Mouse (Mus musculus): ENCODE measurements around the gene Acp1. TPM values are rescaled to one million over a fixed set of nuclear protein-coding genes. Genes with fewer than 3 reads are reported as not detected.

Gene Acp1
- polyA plus RNA-seq (2014; fragmentation: Nextera tagmentation; extraction: Ambion mirVana), result 189 and 194 TPM in 2 replicates

DNA sequence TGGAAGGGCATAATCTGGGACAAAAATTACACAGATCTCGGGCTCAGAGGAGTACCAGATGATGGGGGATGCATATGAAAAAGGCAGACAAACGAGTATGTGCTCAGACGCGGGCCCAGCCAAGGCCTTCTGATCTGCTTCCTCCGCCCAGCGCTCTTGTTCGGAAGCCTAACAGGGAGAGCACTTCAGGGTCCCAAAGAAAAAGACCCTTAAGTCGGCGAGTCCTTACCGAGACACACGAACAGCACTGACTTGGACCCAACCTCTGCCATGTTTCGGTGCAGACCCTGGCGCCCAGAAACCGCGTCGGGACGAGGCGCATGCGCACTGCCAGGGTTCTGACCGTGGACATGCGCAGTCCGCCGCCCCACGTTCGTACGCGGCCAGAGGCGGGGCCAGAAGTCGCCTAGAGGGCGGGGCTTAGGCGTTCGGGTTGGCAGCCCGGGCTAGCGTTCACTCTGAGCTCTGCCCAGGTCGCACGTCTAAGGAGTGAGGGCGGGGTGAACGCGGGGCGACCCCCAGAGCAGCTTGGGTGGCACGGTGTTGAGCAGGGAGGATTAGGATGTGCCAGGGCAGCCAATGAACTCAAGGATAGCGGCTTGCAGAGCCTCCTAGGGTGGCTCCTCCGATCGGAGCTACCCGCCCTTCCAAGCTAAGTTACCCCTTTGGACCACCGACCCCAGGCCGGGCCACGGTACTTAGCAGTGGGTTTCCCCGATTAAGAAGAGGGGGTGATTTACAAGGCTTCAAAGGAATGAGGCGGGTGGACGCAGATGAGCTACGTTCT is at the start of gene Acp1, which contains the start of gene Sh3yl1:
Gene Acp1, minus strand, starts transcription at position 329 of the 787 bp plus-strand sequence.
Gene Sh3yl1, plus strand, starts transcription at position 408 of the 787 bp plus-strand sequence.
- Histone ChIP-seq H3K9ac (ENCODE audit: low read length) (peak within 1 kb of the TSS; percentile 73), H3K27ac (ENCODE audit: low read depth, low read length) (no peak within 1 kb of the TSS), H3K4me1 (ENCODE audit: control insufficient read depth, insufficient read depth, low read length) (peaks cover 6% of the 10 kb centered on the region), H3K4me3 (ENCODE audit: low read depth, low read length) (peak within 1 kb of the TSS; percentile 74), H3K4me2 (ENCODE audit: low read depth) (peak within 1 kb of the TSS; percentile 86), H3K27me3 (ENCODE audit: control insufficient read depth, insufficient read depth, low read length) (no peaks in the 10 kb centered on the region), H3K9me3 (ENCODE audit: control insufficient read depth, low read length) (no peaks in the 10 kb centered on the region), H3K36me3 (ENCODE audit: control insufficient read depth, insufficient read depth, low read length) (no peaks in the 10 kb centered on the region)
- ATAC-seq (ENCODE audit: insufficient read depth, low FRiP score, low TSS enrichment) (peak; percentile 96), DNase-seq (ENCODE audit: low spot score) (peak; percentile 96)
- WGBS, result under 1% methylated on average over 51 of the region's 52 CpGs

DNA sequence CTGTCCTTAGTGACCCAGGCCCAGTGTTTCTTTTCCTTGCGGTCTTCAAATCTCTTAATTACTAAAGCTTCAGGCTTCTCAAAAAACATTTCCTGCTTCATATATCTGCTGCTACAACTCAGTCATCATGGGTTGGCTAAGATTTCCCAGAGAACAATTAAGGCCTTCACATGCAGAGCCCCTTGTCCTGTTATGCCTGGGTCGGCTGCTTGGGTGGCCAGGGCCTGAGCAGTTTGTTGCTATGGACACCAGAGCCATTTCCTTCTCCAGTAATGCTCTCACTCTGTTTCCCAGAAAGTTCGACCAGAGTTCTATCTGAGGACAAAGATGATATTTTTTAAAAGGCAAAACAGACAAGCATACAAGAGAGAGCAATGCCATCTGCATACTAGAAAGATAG is 32.8 kb upstream of the Acp1 start:
- ATAC-seq (ENCODE audit: insufficient read depth, low FRiP score, low TSS enrichment) (no peak), DNase-seq (ENCODE audit: low spot score) (peak; percentile 12)
- WGBS, result 49% methylated on average over 3 of the region's 3 CpGs
- no peak overlapping the region for H3K9ac ChIP-seq (ENCODE audit: low read length)
- no peak overlapping the region for H3K4me3 ChIP-seq (ENCODE audit: low read depth, low read length)
- no peak overlapping the region for H3K27ac ChIP-seq (ENCODE audit: low read depth, low read length)
- no peaks in the 10 kb centered on the region for H3K9me3 ChIP-seq (ENCODE audit: control insufficient read depth, low read length)
- H3K4me1 ChIP-seq (ENCODE audit: control insufficient read depth, insufficient read depth, low read length), result no peaks in the 10 kb centered on the region
- H3K36me3 ChIP-seq (ENCODE audit: control insufficient read depth, insufficient read depth, low read length), result no peaks in the 10 kb centered on the region
- no peaks in the 10 kb centered on the region for H3K27me3 ChIP-seq (ENCODE audit: control insufficient read depth, insufficient read depth, low read length)
- no peak overlapping the region for H3K4me2 ChIP-seq (ENCODE audit: low read depth)

DNA sequence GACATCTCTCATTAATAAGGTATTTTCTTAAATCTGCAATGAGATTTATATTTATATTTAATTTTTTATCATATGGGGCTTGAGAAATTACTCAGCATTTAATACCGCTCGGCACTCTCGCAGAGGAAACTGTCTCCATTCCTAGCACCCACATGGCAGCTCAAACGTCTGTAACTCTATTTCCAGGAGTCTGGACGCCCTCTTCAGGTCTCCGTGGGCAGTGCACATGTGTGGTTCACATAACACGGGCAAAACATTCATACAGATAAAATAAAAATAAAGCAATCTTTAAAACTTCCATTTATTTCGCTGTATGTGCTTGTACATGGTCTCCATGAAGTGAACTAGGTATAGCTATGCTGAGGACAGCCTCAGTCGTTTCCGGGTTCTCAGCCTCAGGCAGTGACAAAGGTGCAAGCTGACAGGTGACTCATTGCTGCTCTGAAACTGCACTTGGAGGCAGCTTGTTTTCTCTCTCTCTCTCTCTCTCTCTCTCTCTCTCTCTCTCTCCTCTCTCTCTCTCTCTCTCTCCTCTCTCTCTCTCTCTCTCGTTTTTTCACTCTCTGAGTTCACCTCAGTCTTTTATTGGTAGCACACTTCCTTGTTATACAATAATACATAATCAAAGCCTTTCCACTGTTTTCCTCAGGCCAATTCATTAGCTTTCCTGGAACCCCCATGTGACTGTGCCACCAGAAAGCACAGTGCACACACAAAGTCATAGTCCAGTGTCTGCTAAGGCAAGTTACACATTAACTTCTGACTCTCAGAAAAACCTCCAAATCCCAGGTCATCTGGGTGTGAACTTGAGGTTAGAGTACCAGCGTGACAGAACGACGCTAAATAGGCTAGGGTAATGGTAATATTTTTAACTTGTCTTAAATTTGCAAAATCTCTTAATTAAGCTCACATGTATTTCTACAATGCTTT is 31.9 kb upstream of the Acp1 start:
- no peak overlapping the region for H3K4me2 ChIP-seq (ENCODE audit: low read depth)
- H3K36me3 ChIP-seq (ENCODE audit: control insufficient read depth, insufficient read depth, low read length), result no peaks in the 10 kb centered on the region
- no peak for ATAC-seq (ENCODE audit: insufficient read depth, low FRiP score, low TSS enrichment)
- H3K27me3 ChIP-seq (ENCODE audit: control insufficient read depth, insufficient read depth, low read length), result no peaks in the 10 kb centered on the region
- no peak overlapping the region for H3K9ac ChIP-seq (ENCODE audit: low read length)
- H3K9me3 ChIP-seq (ENCODE audit: control insufficient read depth, low read length), result no peaks in the 10 kb centered on the region
- H3K27ac ChIP-seq (ENCODE audit: low read depth, low read length), result no peak overlapping the region
- H3K4me3 ChIP-seq (ENCODE audit: low read depth, low read length), result no peak overlapping the region
- no peak for DNase-seq (ENCODE audit: low spot score)
- WGBS, result 83% methylated on average over 14 of the region's 14 CpGs
- H3K4me1 ChIP-seq (ENCODE audit: control insufficient read depth, insufficient read depth, low read length), result no peaks in the 10 kb centered on the region

DNA sequence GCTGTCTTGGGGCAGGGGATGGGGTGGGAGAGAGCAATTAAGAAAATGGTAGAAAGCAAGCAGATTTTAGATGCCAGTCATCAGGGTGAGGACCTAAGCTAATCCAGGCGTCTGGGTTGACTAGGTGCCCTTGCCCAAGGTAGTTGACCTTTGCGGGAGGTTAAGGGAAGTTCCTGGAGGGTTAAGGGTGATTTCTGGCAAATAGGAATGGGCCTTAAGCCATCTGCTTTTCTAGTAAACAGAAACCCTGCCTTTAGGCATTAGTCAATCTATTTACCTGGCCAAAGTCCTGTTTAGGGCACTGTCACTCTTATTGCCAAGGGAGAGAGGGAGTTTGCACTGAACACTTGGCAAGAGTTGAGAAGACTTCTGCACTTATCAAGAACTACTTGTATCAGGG is 25.5 kb upstream of the Acp1 start:
- H3K4me2 ChIP-seq (ENCODE audit: low read depth), result no peak overlapping the region
- WGBS, result 79% methylated on average over 2 of the region's 2 CpGs

DNA sequence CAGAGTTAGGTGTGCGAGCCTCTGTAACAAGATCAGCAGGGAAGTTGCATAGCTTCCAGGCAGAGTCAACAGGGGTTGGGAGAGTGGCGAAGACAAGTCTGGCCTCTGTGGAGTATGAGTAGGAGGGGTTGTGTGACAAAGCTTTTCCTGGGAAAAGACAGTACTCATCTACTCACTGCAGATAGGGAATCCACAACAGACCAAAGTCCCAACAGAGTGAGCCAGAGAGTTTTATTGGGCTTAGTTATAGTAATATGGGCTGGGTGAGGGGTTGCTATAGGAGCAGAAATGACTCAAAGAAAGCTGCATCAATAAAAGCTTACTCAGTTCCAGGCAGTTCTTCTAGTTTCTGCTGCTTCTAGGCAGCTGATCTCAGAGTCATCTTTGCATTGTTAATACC is 21.9 kb upstream of the Acp1 start:
- WGBS, result 87% methylated on average over 2 of the region's 2 CpGs
- DNase-seq (ENCODE audit: low spot score), result no peak
- H3K27ac ChIP-seq (ENCODE audit: low read depth, low read length), result no peak overlapping the region
- no peak for ATAC-seq (ENCODE audit: insufficient read depth, low FRiP score, low TSS enrichment)
- no peak overlapping the region for H3K4me2 ChIP-seq (ENCODE audit: low read depth)
- H3K9me3 ChIP-seq (ENCODE audit: control insufficient read depth, low read length), result no peaks in the 10 kb centered on the region
- H3K9ac ChIP-seq (ENCODE audit: low read length), result no peak overlapping the region
- no peaks in the 10 kb centered on the region for H3K4me1 ChIP-seq (ENCODE audit: control insufficient read depth, insufficient read depth, low read length)
- no peaks in the 10 kb centered on the region for H3K27me3 ChIP-seq (ENCODE audit: control insufficient read depth, insufficient read depth, low read length)
- no peak overlapping the region for H3K4me3 ChIP-seq (ENCODE audit: low read depth, low read length)
- H3K36me3 ChIP-seq (ENCODE audit: control insufficient read depth, insufficient read depth, low read length), result no peaks in the 10 kb centered on the region

More for the DNA sequence above, 25.5 kb upstream of the Acp1 start:
- Histone ChIP-seq H3K27me3 (ENCODE audit: control insufficient read depth, insufficient read depth, low read length) (no peaks in the 10 kb centered on the region), H3K4me1 (ENCODE audit: control insufficient read depth, insufficient read depth, low read length) (no peaks in the 10 kb centered on the region), H3K27ac (ENCODE audit: low read depth, low read length) (no peak overlapping the region), H3K9me3 (ENCODE audit: control insufficient read depth, low read length) (no peaks in the 10 kb centered on the region), H3K4me3 (ENCODE audit: low read depth, low read length) (no peak overlapping the region), H3K36me3 (ENCODE audit: control insufficient read depth, insufficient read depth, low read length) (no peaks in the 10 kb centered on the region), H3K9ac (ENCODE audit: low read length) (no peak overlapping the region)
- ATAC-seq (ENCODE audit: insufficient read depth, low FRiP score, low TSS enrichment) (no peak), DNase-seq (ENCODE audit: low spot score) (no peak)

DNA sequence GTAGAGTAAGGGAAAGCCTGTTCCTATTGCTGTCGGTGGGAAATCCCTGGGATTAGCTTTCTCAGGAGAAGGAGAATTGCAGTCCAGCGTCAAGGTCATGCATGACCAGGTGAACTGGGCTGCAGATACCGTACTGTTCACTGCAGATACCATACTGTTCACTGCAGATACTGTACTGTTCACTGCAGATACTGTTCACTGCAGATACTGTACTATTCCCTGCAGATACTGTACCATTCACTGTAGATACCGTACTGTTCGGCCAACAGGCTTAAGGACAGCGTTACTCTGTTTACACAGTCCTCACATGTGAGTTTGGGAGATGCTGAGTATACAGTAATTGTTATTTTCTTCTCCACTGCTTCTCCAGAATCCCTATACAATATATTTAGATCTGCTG is 16.8 kb upstream of the Acp1 start:
- WGBS, result 93% methylated on average over 6 of the region's 6 CpGs
- Histone ChIP-seq H3K4me1 (ENCODE audit: control insufficient read depth, insufficient read depth, low read length) (no peaks in the 10 kb centered on the region), H3K9ac (ENCODE audit: low read length) (no peak overlapping the region), H3K27ac (ENCODE audit: low read depth, low read length) (no peak overlapping the region), H3K9me3 (ENCODE audit: control insufficient read depth, low read length) (no peaks in the 10 kb centered on the region), H3K27me3 (ENCODE audit: control insufficient read depth, insufficient read depth, low read length) (no peaks in the 10 kb centered on the region), H3K4me3 (ENCODE audit: low read depth, low read length) (no peak overlapping the region), H3K36me3 (ENCODE audit: control insufficient read depth, insufficient read depth, low read length) (no peaks in the 10 kb centered on the region), H3K4me2 (ENCODE audit: low read depth) (no peak overlapping the region)
- DNase-seq (ENCODE audit: low spot score) (no peak), ATAC-seq (ENCODE audit: insufficient read depth, low FRiP score, low TSS enrichment) (no peak)

DNA sequence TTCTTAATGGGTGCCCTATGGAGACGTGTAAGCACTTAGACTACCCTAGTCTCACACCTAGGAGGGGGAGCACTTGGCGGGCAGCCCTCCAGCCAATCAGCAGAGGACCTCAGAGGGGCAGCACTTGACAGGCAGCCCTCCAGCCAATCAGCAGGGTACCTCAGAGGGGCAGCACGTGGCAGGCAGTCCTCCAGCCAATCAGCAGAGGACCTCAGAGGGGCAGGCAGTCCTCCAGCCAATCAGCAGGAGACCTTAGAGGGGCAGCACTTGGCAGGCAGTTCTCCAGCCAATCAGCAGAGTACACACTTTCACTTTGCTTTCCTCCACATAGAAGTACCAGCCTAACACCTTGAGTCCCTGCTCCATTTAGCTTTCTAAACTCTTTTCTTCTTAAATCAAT is 11.0 kb upstream of the Acp1 start:
- no peaks in the 10 kb centered on the region for H3K36me3 ChIP-seq (ENCODE audit: control insufficient read depth, insufficient read depth, low read length)
- H3K4me2 ChIP-seq (ENCODE audit: low read depth), result no peak overlapping the region
- no peaks in the 10 kb centered on the region for H3K9me3 ChIP-seq (ENCODE audit: control insufficient read depth, low read length)
- H3K9ac ChIP-seq (ENCODE audit: low read length), result no peak overlapping the region
- WGBS, result 91% methylated on average over 3 of the region's 3 CpGs
- no peaks in the 10 kb centered on the region for H3K27me3 ChIP-seq (ENCODE audit: control insufficient read depth, insufficient read depth, low read length)
- DNase-seq (ENCODE audit: low spot score) (no peak), ATAC-seq (ENCODE audit: insufficient read depth, low FRiP score, low TSS enrichment) (no peak)
- no peak overlapping the region for H3K4me3 ChIP-seq (ENCODE audit: low read depth, low read length)
- H3K4me1 ChIP-seq (ENCODE audit: control insufficient read depth, insufficient read depth, low read length), result no peaks in the 10 kb centered on the region
- H3K27ac ChIP-seq (ENCODE audit: low read depth, low read length), result no peak overlapping the region

DNA sequence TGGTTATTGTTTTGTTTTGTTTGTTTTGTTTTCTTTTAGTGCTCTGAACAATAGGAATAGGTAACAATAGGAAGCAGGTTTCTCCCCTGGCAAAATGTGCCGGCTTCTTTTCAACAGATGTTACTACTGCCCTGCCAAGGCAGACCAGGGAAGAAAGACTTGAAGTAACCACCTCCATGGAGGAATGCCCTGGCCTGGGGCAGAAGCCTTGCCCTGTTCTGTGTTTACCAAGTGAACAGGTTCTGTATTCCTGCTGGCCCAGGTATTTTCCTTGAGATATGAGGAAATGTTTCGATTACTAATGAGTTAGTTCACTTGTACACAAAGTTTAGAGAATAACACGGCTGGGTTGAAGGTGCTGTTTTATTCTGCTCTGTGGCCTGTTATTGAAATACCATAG is 1.5 kb upstream of the Acp1 start:
- H3K4me1 ChIP-seq (ENCODE audit: control insufficient read depth, insufficient read depth, low read length), result peaks cover 6% of the 10 kb centered on the region
- no peak overlapping the region for H3K9ac ChIP-seq (ENCODE audit: low read length)
- peak overlapping the region; percentile 74; the same call in 1 of the 2 replicates for H3K4me3 ChIP-seq (ENCODE audit: low read depth, low read length)
- H3K4me2 ChIP-seq (ENCODE audit: low read depth), result peak overlapping the region; percentile 86; the same call in 1 of the 2 replicates
- DNase-seq (ENCODE audit: low spot score), result no peak
- H3K27me3 ChIP-seq (ENCODE audit: control insufficient read depth, insufficient read depth, low read length), result no peaks in the 10 kb centered on the region
- H3K27ac ChIP-seq (ENCODE audit: low read depth, low read length), result no peak overlapping the region
- no peak for ATAC-seq (ENCODE audit: insufficient read depth, low FRiP score, low TSS enrichment)
- no peaks in the 10 kb centered on the region for H3K9me3 ChIP-seq (ENCODE audit: control insufficient read depth, low read length)
- WGBS, result 65% methylated on average over 3 of the region's 3 CpGs
- H3K36me3 ChIP-seq (ENCODE audit: control insufficient read depth, insufficient read depth, low read length), result no peaks in the 10 kb centered on the region
